Mouse (Mus musculus): ENCODE measurements at regions not wholly inside any gene's neighbourhood (a gene's known extent, or its start where the extent isn't known, plus 50 kb on each side); places are given as distances from the start of the nearest gene placed in this dataset.

GRCm38 (mm10) chr10:126646587-126646986 is 254.6 kb downstream of the Atp23 start:
- TF ChIP-seq CTCF (IDR thresholded peaks at IDR 0.05; ENCODE audit: control insufficient read depth, insufficient read depth, insufficient replicate concordance, low read depth, low read length) = no peak
- TF ChIP-seq POLR2A (IDR thresholded peaks at IDR 0.05; ENCODE audit: control insufficient read depth, low read depth, low read length) = no peak
